Comparison of ENCODE assay signal across 11 mouse cellular contexts in the genomic region with DNA sequence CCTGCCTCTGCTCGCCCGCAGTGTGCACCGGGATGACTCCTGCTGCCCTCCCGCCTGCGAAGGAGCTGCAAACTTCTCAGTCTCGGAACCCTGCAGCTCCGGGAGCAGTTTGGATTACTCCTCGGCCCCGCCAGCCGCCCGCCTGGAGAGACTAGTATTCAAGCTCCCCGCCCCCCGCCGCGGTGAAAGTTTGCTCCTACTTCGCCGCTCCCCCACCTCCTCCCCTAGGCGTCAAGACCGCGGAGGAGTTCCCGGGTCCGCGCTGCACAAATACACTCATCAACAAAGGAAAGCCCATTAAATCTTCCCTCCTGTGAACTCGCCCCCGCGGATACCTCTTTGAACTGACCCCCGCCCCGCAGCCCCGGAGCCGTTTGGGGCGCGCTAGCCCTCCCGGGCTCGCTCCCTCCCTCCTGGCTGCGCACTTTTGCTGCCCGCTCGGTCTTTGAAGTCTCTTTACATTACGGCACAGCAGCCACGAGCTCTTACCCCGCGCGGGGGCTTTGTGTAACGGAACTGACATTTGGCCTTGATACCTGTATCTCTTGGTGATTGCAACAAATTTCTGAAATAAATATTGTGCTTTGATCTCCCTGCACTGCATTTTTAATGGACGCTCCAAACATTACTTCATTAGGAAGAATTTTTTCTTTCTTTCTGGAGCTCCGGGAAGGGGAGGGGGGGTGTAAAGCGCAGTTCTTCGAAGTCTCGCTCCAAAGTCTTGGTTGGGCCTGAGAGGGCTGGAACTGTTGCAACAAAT. TPM values are rescaled to one million over a fixed set of nuclear protein-coding genes. Genes with fewer than 3 reads are reported as not detected.
DNase-seq lines count a peak whose midpoint lies in the region; ATAC-seq and TF ChIP-seq lines count a peak whose summit lies in the region.
"Had no signal": no experiment of that assay in that cellular context is flagged by ENCODE, and none has a peak within 500 bp of the region (broad histone marks: within the 10 kb centered on the region; RNA-seq: fewer than 3 reads in every experiment).

No protein-coding gene starts in this region.

- TF ChIP-seq POLR2A in brain, embryonic 14.5 days (IDR thresholded peaks at IDR 0.05; ENCODE audit: borderline replicate concordance, extremely low read depth, insufficient read depth, insufficient read length, poor library complexity, severe bottlenecking): no peak

- ATAC-seq in heart, embryonic 11.5 days (replicated peaks; ENCODE audit: insufficient number of reproducible peaks, low FRiP score, low TSS enrichment): no peak
- peak; percentile 19; the same call in 1 of the 2 replicates for ATAC-seq in midbrain, embryonic 14.5 days (ENCODE audit: low FRiP score, low TSS enrichment)
- ATAC-seq in erythroblast, adult 5-6 weeks (replicated peaks; ENCODE audit: low FRiP score, poor library complexity, severe bottlenecking): no peak
- ATAC-seq in granulocyte monocyte progenitor cell, adult 5-6 weeks (replicated peaks; ENCODE audit: poor library complexity, severe bottlenecking): no peak

- no peaks in the 10 kb centered on the region for H3K9me3 ChIP-seq in heart, embryonic 11.5 days (replicated peaks; ENCODE audit: control insufficient read depth, low read length)
- no peaks in the 10 kb centered on the region for H3K9me3 ChIP-seq in limb, embryonic 10.5 days (replicated peaks)
- H3K9me3 ChIP-seq in midbrain, embryonic 14.5 days (ENCODE audit: control insufficient read depth, low read length): no peaks in the 10 kb centered on the region

- no peak for DNase-seq in heart, adult 11 months
- DNase-seq in brain, embryonic 14.5 days (ENCODE audit: low read depth): peak; percentile 63
- peak; percentile 27 for DNase-seq in heart, postnatal 4 days
- peak; percentile 78 for DNase-seq in limb, embryonic 10.5 days (ENCODE audit: low spot score)
- DNase-seq in midbrain, embryonic 14.5 days: peak; percentile 74

- no peaks in the 10 kb centered on the region for H3K36me3 ChIP-seq in heart, embryonic 11.5 days (ENCODE audit: control insufficient read depth, insufficient read depth, low read length)
- no peaks in the 10 kb centered on the region for H3K36me3 ChIP-seq in limb, embryonic 10.5 days
- no peaks in the 10 kb centered on the region for H3K36me3 ChIP-seq in midbrain, embryonic 14.5 days (ENCODE audit: control insufficient read depth, insufficient read depth, low read length)
- H3K36me3 ChIP-seq: G1E had no signal

- peaks cover 28% of the 10 kb centered on the region for H3K4me1 ChIP-seq in heart, embryonic 11.5 days (ENCODE audit: control insufficient read depth, insufficient read depth, low read length)
- peaks cover 54% of the 10 kb centered on the region for H3K4me1 ChIP-seq in limb, embryonic 10.5 days
- peaks cover 32% of the 10 kb centered on the region for H3K4me1 ChIP-seq in midbrain, embryonic 14.5 days (ENCODE audit: control insufficient read depth, insufficient read depth, low read length)

- WGBS in heart, embryonic 11.5 days (ENCODE audit: insufficient replicate concordance): 1% methylated on average over 48 of the region's 48 CpGs
- under 1% methylated on average over 48 of the region's 48 CpGs for WGBS in limb, embryonic 10.5 days
- under 1% methylated on average over 48 of the region's 48 CpGs for WGBS in midbrain, embryonic 14.5 days

- peak overlapping the region; percentile 83 for H3K4me2 ChIP-seq in heart, embryonic 11.5 days
- H3K4me2 ChIP-seq in midbrain, embryonic 14.5 days (ENCODE audit: low read length): peak overlapping the region; percentile 71

- no peak overlapping the region for H3K27ac ChIP-seq in heart, embryonic 11.5 days (ENCODE audit: low read depth, low read length)
- peak overlapping the region; percentile 67 for H3K27ac ChIP-seq in limb, embryonic 10.5 days
- 0 out of 2 replicates have a peak overlapping the region, but pooled peaks have one; percentile 13 for H3K27ac ChIP-seq in midbrain, embryonic 14.5 days (replicated peaks; ENCODE audit: low read depth, low read length)

- no peak overlapping the region for H3K9ac ChIP-seq in heart, embryonic 11.5 days (ENCODE audit: low read depth, low read length)
- H3K9ac ChIP-seq in midbrain, embryonic 14.5 days (replicated peaks; ENCODE audit: low read length): peak overlapping the region; percentile 29; the same call in 1 of the 2 replicates

- no peak for TF ChIP-seq CTCF in brain, embryonic 14.5 days (IDR thresholded peaks at IDR 0.05; ENCODE audit: borderline replicate concordance, extremely low read depth, insufficient read depth, insufficient read length)

- peak overlapping the region; percentile 44 for H3K4me3 ChIP-seq in heart, embryonic 11.5 days (ENCODE audit: low read depth, low read length)
- H3K4me3 ChIP-seq in limb, embryonic 10.5 days: peak overlapping the region; percentile 55
- H3K4me3 ChIP-seq in midbrain, embryonic 14.5 days (replicated peaks; ENCODE audit: low read depth, low read length): peak overlapping the region; percentile 32
- H3K4me3 ChIP-seq: erythroblast, embryonic 14.5 days had no signal

- H3K27me3 ChIP-seq in heart, embryonic 11.5 days (ENCODE audit: control insufficient read depth, insufficient read depth, low read length): peaks cover 64% of the 10 kb centered on the region
- H3K27me3 ChIP-seq in limb, embryonic 10.5 days (ENCODE audit: low read depth, poor library complexity, severe bottlenecking): peaks cover 79% of the 10 kb centered on the region
- H3K27me3 ChIP-seq in midbrain, embryonic 14.5 days (ENCODE audit: control insufficient read depth, insufficient read depth, low read length): peaks cover 52% of the 10 kb centered on the region

RNA-seq across cellular contexts. Expression of a gene that starts 2.7 kb away (rescaled TPM):
- polyA plus RNA-seq in heart, embryonic 11.5 days (2014; fragmentation: Nextera tagmentation; extraction: Ambion mirVana): 0.17 and 1.1 TPM in 2 replicates
- 18.8 and 19.2 TPM in 2 replicates for polyA plus RNA-seq in brain, embryonic 14.5 days (2012; rRNA removed)
- under 1 TPM; 0.33 to 0.36 TPM for total RNA-seq in heart, postnatal 4 days (2021)
- 2.2 and 3.1 TPM in 2 replicates for polyA plus RNA-seq in limb, embryonic 10.5 days (2016; fragmentation: Nextera tagmentation; extraction: Ambion mirVana)
- 28.3 and 31.2 TPM in 2 replicates for polyA plus RNA-seq in midbrain, embryonic 14.5 days (2014; fragmentation: Nextera tagmentation; extraction: Ambion mirVana)
- total RNA-seq in erythroblast, adult 5-6 weeks (2015; ENCODE audit: low replicate concordance): not detected in 2 replicates
- total RNA-seq in erythroblast, adult 5-6 weeks (2017; ENCODE audit: low replicate concordance): not detected in 2 replicates
- total RNA-seq in granulocyte monocyte progenitor cell, adult 5-6 weeks (2014; fragmentation: Nextera tagmentation): not detected in 2 replicates
- total RNA-seq in granulocyte monocyte progenitor cell, adult 5-6 weeks (2017): not detected in 2 replicates
- total RNA-seq: G1E had no signal
- polyA plus RNA-seq: erythroblast, embryonic 14.5 days; G1E; spleen, adult 2 months had no signal

RNA-seq across cellular contexts. Expression of a gene that starts 36.6 kb away (rescaled TPM):
- 0.31 and 1.0 TPM in 2 replicates for polyA plus RNA-seq in heart, embryonic 11.5 days (2014; fragmentation: Nextera tagmentation; extraction: Ambion mirVana)
- polyA plus RNA-seq in brain, embryonic 14.5 days (2012; rRNA removed): 2.3 and 2.6 TPM in 2 replicates
- under 1 TPM; 0.27 to 0.38 TPM for total RNA-seq in heart, postnatal 4 days (2021)
- polyA plus RNA-seq in limb, embryonic 10.5 days (2016; fragmentation: Nextera tagmentation; extraction: Ambion mirVana): 0.19 and 0.59 TPM in 2 replicates
- 1.00 and 2.3 TPM in 2 replicates for polyA plus RNA-seq in midbrain, embryonic 14.5 days (2014; fragmentation: Nextera tagmentation; extraction: Ambion mirVana)
- not detected in 2 replicates for total RNA-seq in erythroblast, adult 5-6 weeks (2015; ENCODE audit: low replicate concordance)
- 0.60 TPM in 1 of 2 replicates, not detected in the other for total RNA-seq in erythroblast, adult 5-6 weeks (2017; ENCODE audit: low replicate concordance)
- not detected in 2 replicates for total RNA-seq in granulocyte monocyte progenitor cell, adult 5-6 weeks (2014; fragmentation: Nextera tagmentation)
- total RNA-seq in granulocyte monocyte progenitor cell, adult 5-6 weeks (2017): not detected in 2 replicates
- total RNA-seq: G1E had no signal
- polyA plus RNA-seq: erythroblast, embryonic 14.5 days; G1E had no signal
